Mouse (Mus musculus) liver, embryonic 14.5 days (tissue): ENCODE measurements around the gene Tub. TPM values are rescaled to one million over a fixed set of nuclear protein-coding genes. Genes with fewer than 3 reads are reported as not detected.

Experiments
- ATAC-seq: fragments of 200-750 bp; cut with Nextera tagmentation; 2 replicates; pipeline ENCODE4 v1.8.0; 2017; ENCODE audit warnings: moderate number of reproducible peaks, mild to moderate bottlenecking, moderate library complexity; ENCODE audit not compliant: insufficient read depth
- DNase-seq, 3 experiments: peaks; one replicate each; pipeline ENCODE4 v3.0.0-alpha.2; 2012 to 2013; ENCODE audit warnings: low read depth in 3 of 3, low spot score in 3 of 3
- H3K27ac ChIP-seq: fragments of 300-500 bp; sonication (generic); 2 replicates; pipeline ENCODE4 v1.5.1; 2014; ENCODE audit warnings: moderate library complexity, mild to moderate bottlenecking, control low read depth, inconsistent platforms
- H3K27me3 ChIP-seq: fragments of 300-500 bp; sonication (generic); 2 replicates; pipeline ENCODE4 v1.6.1; 2014; ENCODE audit warnings: mild to moderate bottlenecking, low read length, moderate library complexity; ENCODE audit not compliant: control insufficient read depth, insufficient read depth
- H3K36me3 ChIP-seq: fragments of 300-500 bp; sonication (generic); replicated peaks from 2 replicates; pipeline ENCODE4 v1.6.1; 2014; ENCODE audit warnings: low read depth; ENCODE audit not compliant: control insufficient read depth, insufficient read depth
- H3K4me1 ChIP-seq, 2 experiments: fragments of 200-500 bp in 1 of 2; fragments of 300-500 bp in 1 of 2; sonication (generic) in 1 of 2; replicated peaks; 2 replicates each; pipeline ENCODE4 v1.6.1; 2012 to 2014; ENCODE audit warnings: antibody characterized with exemption in 1 of 2, inconsistent platforms in 1 of 2, low read length in 1 of 2; ENCODE audit not compliant: control insufficient read depth in 2 of 2, insufficient read depth in 2 of 2
- H3K4me2 ChIP-seq: fragments of 300-500 bp; sonication (generic); 2 replicates; pipeline ENCODE4 v1.6.1; 2014; ENCODE audit warnings: low read depth, mild to moderate bottlenecking, control low read depth, moderate library complexity
- H3K4me3 ChIP-seq, 2 experiments: fragments of 200-500 bp in 1 of 2; fragments of 300-500 bp in 1 of 2; sonication (generic) in 1 of 2; 2 replicates each; pipeline ENCODE4 v1.5.1; 2012 to 2014; ENCODE audit warnings: low read depth in 2 of 2, low read length in 2 of 2, mild to moderate bottlenecking in 2 of 2, control low read depth in 1 of 2, inconsistent platforms in 1 of 2, moderate library complexity in 1 of 2; ENCODE audit not compliant: insufficient read depth in 1 of 2
- H3K9ac ChIP-seq: fragments of 300-500 bp; sonication (generic); replicated peaks from 2 replicates; pipeline ENCODE4 v1.6.1; 2014; ENCODE audit warnings: mild to moderate bottlenecking, control low read depth, moderate library complexity
- H3K9me3 ChIP-seq: fragments of 300-500 bp; sonication (generic); 2 replicates; pipeline ENCODE4 v1.6.1; 2016; ENCODE audit warnings: low read length, mixed read lengths; ENCODE audit not compliant: control insufficient read depth
- CTCF ChIP-seq: IDR thresholded peaks from 2 replicates; pipeline ENCODE4 v1.5.1; 2016; ENCODE audit warnings: antibody characterized with exemption, low read depth, control low read depth
- EP300 ChIP-seq: IDR thresholded peaks from 2 replicates; pipeline ENCODE4 v1.6.1; 2016; ENCODE audit warnings: antibody characterized with exemption, low read depth
- WGBS: fragments of 180-500 bp; shearing (Covaris S2); extraction: QIAGEN DNeasy Blood & Tissue Kit; methylation state at CpG from one replicate; pipeline ENCODE4 v1.1.7; 2014; ENCODE audit not compliant: insufficient replicate concordance; 5-methylcytosine and 5-hydroxymethylcytosine counted together
- polyA plus RNA-seq, 2 experiments: library from polyadenylated mRNA; depleted of rRNA in 1 of 2; stranded (reverse) in 1 of 2; unstranded in 1 of 2; fragments of >200 nt; fragmentation: Nextera tagmentation in 1 of 2; extraction: Ambion mirVana in 1 of 2; gene quantifications; 2 replicates each; pipeline versions ENCODE4 v1.2.1 to v1.2.3; 2012 to 2014

Tub gene
- polyA plus RNA-seq, 2 experiments = 0.06 TPM; not detected in 1

- no peaks in the 10 kb centered on the region for H3K36me3 ChIP-seq
- no peaks in the 10 kb centered on the region for H3K9me3 ChIP-seq
- TF ChIP-seq CTCF (no peak), EP300 (no peak)
- no peak overlapping the region for H3K9ac ChIP-seq
- 40% methylated on average over 5 of the region's 5 CpGs for WGBS
- DNase-seq (no peak), ATAC-seq (no peak)
- no peaks in the 10 kb centered on the region for H3K4me1 ChIP-seq
- H3K27ac ChIP-seq = no peak overlapping the region
- peaks cover 10% of the 10 kb centered on the region for H3K27me3 ChIP-seq
- H3K4me3 ChIP-seq = no peak overlapping the region
- H3K4me2 ChIP-seq = no peak overlapping the region
Observed at GRCm38 (mm10) chr7:109016378-109016923, 66.3 kb downstream of the Tub start.

- H3K4me2 ChIP-seq = no peak overlapping the region
- no peaks in the 10 kb centered on the region for H3K9me3 ChIP-seq
- WGBS = 68% methylated on average over 7 of the region's 7 CpGs
- no peak overlapping the region for H3K9ac ChIP-seq
- H3K4me1 ChIP-seq = no peaks in the 10 kb centered on the region
- DNase-seq (no peak), ATAC-seq (no peak)
- TF ChIP-seq EP300 = no peak
- TF ChIP-seq CTCF = no peak
- H3K27me3 ChIP-seq = no peaks in the 10 kb centered on the region
- H3K36me3 ChIP-seq = no peaks in the 10 kb centered on the region
- H3K27ac ChIP-seq = no peak overlapping the region
- H3K4me3 ChIP-seq = no peak overlapping the region
Observed at GRCm38 (mm10) chr7:109019243-109019642, 69.1 kb downstream of the Tub start.

GRCm38 (mm10) chr7:109021428-109021827, 71.3 kb downstream of the Tub start:
- no peaks in the 10 kb centered on the region for H3K27me3 ChIP-seq
- peak; percentile 9 to 13 (median 12) for DNase-seq
- no peak overlapping the region for H3K9ac ChIP-seq
- ATAC-seq = no peak
- TF ChIP-seq CTCF (peak; percentile 78), EP300 (no peak)
- H3K4me1 ChIP-seq = no peaks in the 10 kb centered on the region
- no peak overlapping the region for H3K27ac ChIP-seq
- no peaks in the 10 kb centered on the region for H3K36me3 ChIP-seq
- H3K9me3 ChIP-seq = no peaks in the 10 kb centered on the region
- H3K4me2 ChIP-seq = no peak overlapping the region
- H3K4me3 ChIP-seq = no peak overlapping the region
- 14% methylated on average over 3 of the region's 3 CpGs for WGBS

GRCm38 (mm10) chr7:109025743-109026142, 75.6 kb downstream of the Tub start:
- H3K9ac ChIP-seq = no peak overlapping the region
- H3K36me3 ChIP-seq = no peaks in the 10 kb centered on the region
- no peak overlapping the region for H3K27ac ChIP-seq
- H3K4me2 ChIP-seq = no peak overlapping the region
- WGBS = 61% methylated on average over 7 of the region's 7 CpGs
- no peak for ATAC-seq
- H3K9me3 ChIP-seq = no peaks in the 10 kb centered on the region
- no peaks in the 10 kb centered on the region for H3K27me3 ChIP-seq
- TF ChIP-seq CTCF = no peak
- TF ChIP-seq EP300 = no peak
- H3K4me3 ChIP-seq = no peak overlapping the region
- H3K4me1 ChIP-seq = no peaks in the 10 kb centered on the region
- no peak for DNase-seq

GRCm38 (mm10) chr7:109026976-109027375, 76.8 kb downstream of the Tub start:
- Histone ChIP-seq H3K27me3 (no peaks in the 10 kb centered on the region), H3K4me2 (no peak overlapping the region), H3K27ac (no peak overlapping the region), H3K9me3 (no peaks in the 10 kb centered on the region), H3K9ac (no peak overlapping the region), H3K4me1 (no peaks in the 10 kb centered on the region), H3K36me3 (no peaks in the 10 kb centered on the region), H3K4me3 (no peak overlapping the region)
- no peak for TF ChIP-seq CTCF
- DNase-seq (no peak), ATAC-seq (no peak)
- 73% methylated on average over 9 of the region's 9 CpGs for WGBS
